Mouse (Mus musculus): ENCODE results near the gene Trim6.
"Not testable (repeated sequence)": the region's sequence is repeated elsewhere in the genome, so short reads cannot be mapped to it uniquely, and the experiment has no call there.

The Trim6 gene

DNA sequence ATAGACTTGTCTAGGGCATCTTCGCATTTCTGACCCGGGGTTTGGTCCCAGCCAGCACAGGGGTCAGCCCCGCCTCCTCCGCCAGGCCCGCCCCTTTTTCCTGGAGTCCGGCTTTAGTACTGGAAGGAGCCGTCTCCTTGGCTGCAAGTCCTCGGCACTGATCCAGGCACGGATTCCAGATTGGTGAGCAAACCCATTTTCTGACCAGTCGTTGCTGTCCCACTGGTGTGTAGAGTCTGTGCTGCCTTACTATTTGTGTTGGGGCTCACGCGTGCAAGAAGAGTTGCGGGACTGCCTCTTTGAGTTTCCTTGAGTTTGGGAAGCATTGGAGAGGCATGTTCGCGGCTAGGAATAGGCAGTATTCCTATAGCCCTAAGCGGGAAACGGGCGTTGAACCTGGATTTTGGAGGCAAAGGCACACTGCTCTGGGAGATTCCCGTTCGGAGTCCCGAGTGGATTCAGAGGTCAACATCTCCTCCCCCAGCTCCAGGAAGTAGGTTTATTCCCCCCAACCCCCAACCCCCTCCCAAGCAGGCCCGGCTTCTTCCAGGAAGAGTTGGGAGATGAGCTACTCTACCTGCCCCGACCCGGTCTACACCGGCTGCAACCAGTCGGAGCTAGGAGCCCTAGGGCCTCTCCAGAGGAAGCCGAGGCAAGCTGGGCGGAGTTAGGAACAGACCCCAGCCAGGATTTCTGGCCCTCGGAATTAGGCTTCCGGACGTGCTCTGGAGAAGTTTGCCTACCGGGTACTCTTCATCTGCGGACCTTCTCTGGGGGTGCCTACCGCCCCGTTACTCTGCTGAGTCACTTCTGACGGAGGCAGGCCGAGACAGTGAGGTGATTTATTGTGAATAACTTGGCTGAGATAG, at the start of gene Trim6:
Gene Trim6 (plus strand): TSS at position 93 of the 869 bp plus-strand sequence.
- DNase-seq (ENCODE audit: low read depth): peak; percentile 26

DNA sequence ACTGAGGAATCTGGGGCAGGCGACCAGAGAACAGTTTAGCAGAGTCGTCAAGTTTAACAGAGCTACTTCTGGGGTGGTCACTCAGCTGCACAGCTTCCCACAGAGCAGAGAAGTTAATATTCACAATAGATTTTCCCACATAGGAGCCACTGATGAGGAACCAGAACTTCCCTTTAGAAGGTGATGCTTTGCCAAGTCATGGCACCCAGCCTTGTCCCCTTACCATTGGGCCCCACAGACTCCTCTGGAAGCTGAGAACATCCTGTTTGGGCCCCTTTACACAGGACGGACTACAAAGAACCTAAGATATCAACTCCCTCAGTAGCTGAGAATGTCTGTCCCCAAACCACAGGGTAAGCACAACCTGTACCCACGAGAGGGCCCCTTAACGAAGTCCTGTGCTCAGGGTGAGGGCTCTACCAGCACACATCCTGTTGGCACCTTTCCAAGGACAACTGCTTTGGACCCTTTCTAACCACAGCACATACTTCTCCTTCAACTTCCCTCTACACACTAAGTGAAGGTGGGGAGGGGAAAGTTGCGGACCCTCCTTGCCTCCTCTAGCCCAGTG, 48.9 kb upstream of the Trim6 start:
- DNase-seq (ENCODE audit: low read depth): peak; percentile 68

- no peak for DNase-seq (ENCODE audit: low read depth)
These were observed 43.5 kb upstream of the Trim6 start for GRCm38 (mm10) chr7:104175085-104175484.

DNA sequence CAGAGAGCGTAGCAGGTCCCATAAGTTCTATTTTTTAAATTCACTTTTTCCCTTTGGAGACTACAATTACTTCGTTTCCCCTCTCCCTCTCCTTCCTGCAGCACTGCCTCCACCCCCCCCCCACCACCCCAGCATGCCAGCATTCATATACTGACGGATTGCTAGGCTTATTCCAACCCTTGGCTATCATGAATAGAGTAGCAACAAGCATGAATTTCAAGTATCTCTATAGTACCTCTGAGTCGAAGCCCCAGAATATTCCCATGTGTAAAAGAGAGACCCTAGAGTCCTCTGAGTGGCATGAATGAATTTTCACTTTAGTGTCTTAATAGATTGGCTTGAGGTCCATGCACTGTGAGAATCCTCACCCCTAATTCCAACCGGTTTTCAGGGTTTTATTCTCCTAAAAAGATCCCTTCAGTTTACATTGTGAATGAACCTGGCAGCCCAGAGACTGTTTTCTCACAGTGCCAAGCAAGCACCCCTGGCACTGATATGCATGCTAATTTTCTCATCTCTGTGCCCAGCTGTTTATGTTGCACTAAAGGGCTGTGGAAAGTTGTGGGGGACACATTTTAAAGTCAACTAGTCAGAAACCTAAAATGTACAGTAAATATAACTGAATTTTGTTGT, 40.1 kb upstream of the Trim6 start:
- no peak for DNase-seq (ENCODE audit: low read depth)

DNA sequence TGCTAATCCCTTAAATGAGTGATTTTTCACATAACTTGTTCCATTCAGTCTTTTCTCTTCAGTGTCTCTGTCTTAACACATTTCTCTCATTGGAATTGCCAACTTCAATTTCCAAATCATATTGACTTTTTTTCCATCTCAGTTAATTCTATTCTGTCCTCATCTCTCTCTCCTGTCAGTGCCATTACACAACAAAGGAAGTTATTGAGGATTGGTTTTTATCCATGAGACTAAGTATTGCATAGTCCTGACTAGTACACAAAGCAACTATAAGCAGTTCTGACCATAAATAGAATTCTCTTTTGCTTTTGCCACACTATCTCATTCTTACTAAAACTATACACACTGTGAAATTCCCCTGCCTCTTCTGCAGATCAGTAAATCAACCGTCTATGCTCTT, 39.5 kb upstream of the Trim6 start:
- DNase-seq (ENCODE audit: low read depth): no peak

GRCm38 (mm10) chr7:104183292-104183691, 35.3 kb upstream of the Trim6 start, which contains the start of gene Olfr648:
Olfr648 (minus strand) TSS chr7:104183392.
- DNase-seq (ENCODE audit: low read depth): no peak

- DNase-seq (ENCODE audit: low read depth): peak; percentile 34
These were observed 27.3 kb upstream of the Trim6 start for GRCm38 (mm10) chr7:104191275-104191674.

DNA sequence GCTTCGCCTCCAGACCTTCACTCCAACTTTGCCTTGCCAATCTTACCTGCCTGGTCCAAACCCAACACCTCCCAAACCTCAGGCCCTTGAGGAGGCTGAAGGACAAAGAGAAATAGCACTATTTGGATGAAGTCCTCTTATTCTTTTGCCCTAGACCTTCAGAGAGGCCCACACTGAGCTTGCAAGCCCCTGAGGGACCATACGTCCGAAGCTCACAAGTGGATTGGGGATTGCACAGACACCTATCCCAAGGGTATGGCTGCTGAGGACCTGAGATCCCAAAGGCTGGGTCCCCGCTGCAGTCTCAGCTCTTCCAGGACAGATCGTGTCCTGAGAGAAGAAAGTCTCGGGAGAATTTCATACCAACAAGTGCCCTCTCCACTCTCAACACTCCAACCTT, 22.7 kb upstream of the Trim6 start, which contains the start of gene Olfr649:
Gene Olfr649 (minus strand): TSS at position 101 of the 400 bp plus-strand sequence.
- no peak for DNase-seq (ENCODE audit: low read depth)

DNA sequence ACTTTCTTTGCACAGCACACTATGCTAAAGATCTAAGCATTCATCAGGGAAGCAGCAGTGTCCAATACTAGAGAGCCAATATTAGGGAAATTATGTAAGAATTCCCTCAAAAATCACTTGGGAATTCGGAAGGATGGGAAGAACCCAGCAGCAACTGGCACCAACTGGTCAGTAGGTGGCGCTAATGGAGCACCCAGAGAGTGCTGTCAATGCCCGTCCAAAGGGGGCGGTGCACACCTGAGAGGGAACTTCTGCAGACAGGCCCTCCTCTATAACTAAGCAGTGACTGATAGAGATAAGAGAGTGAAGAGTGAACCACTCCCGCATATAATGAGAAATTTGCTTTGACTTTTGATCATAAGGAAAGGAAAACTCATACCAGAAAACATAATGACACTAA, 18.8 kb upstream of the Trim6 start:
- peak; percentile 84 for DNase-seq (ENCODE audit: low read depth)

DNA sequence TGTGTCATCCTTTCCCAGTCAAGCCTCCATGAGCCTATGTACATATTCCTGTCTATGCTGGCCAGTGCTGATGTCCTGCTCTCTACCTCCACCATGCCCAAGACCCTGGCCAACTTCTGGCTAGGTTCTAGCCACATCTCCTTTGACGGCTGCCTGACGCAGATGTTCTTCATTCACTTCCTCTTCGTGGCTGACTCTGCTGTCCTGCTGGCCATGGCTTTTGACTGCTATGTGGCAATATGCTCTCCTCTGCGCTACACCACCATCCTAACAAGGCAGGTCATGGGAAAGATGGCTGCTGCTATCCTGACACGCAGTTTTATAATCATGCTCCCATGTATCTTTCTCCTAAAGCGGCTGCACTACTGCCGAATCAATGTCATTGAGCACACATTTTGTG, 12.4 kb upstream of the Trim6 start:
- DNase-seq (ENCODE audit: low read depth): no peak

- no peak for DNase-seq (ENCODE audit: low read depth)
These were observed 2.5 kb upstream of the Trim6 start for GRCm38 (mm10) chr7:104216011-104216535.

- DNase-seq (ENCODE audit: low read depth): peak; percentile 42
These were observed 712 bp upstream of the Trim6 start for GRCm38 (mm10) chr7:104217881-104218280.

- peak; percentile 81 for DNase-seq (ENCODE audit: low read depth)
These were observed 12.6 kb downstream of the Trim6 start for GRCm38 (mm10) chr7:104231203-104231602.

DNA sequence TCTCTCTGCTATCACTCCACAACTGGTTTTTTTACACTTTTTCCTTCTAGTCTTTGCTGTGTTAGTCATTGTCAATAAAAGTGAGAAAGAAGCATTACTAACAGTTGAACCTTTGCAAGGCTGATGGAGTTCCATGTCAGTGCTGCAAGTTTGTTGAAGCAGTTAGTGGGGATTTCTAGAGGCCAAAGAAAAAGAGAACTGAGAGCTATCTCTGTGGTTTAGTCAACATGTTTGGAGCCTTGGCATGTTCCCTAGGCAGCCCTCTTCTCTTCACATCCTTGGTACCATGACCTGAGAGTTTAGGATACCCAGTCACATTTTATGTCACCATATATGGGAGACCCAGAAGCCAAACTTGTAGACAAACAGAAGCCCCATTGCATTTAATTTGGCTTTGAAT, 22.3 kb downstream of the Trim6 start:
- no peak for DNase-seq (ENCODE audit: low read depth)

DNA sequence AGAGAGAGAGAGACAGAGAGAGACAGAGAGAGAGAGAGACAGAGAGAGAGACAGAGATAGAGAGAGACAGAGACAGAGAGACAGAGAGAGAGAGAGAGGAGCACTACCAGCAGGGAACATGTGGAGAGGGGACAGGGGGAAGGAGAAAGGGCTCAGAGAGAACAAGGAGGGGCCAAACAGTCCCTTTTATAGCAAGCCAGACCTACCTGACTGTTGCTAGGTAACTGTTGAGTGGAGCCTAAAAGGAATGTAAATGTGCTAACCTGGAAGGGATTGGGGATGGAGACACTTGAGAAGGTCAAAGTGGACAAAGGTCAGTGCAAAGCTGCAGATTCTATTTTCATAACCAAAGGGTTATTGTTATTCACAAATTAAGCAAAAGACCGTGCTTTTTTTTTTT, 25.0 kb downstream of the Trim6 start:
- DNase-seq (ENCODE audit: low read depth): no peak

- peak; percentile 91 for DNase-seq (ENCODE audit: low read depth)
These were observed 25.9 kb downstream of the Trim6 start, which contains the start of gene Trim34a for GRCm38 (mm10) chr7:104244287-104245181. Trim34a (plus strand) TSS chr7:104244457.

GRCm38 (mm10) chr7:104260380-104260779, 41.8 kb downstream of the Trim6 start:
- not testable (repeated sequence) for DNase-seq (ENCODE audit: low read depth)

DNA sequence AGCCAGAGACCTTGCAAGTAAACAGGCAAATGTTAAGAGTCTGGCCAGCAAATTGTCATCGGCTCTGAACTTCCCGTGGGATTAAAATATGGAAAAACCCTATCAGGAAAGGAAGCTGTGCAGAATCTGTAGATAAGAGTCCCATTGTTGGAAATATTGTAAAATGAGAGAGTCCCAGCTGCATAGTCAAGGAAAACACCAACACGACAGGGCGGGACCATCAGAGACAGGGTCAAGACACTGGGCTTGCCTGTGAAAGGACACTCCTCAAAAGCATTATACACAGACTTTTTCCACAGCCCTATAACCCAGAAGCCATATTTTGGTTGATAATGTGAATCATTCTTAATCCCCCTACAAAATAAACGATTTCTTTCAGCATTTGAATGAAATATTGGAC, 46.7 kb downstream of the Trim6 start:
- DNase-seq (ENCODE audit: low read depth): not testable (repeated sequence)

- DNase-seq (ENCODE audit: low read depth): not testable (repeated sequence)
These were observed 60.8 kb downstream of the Trim6 start for GRCm38 (mm10) chr7:104279361-104279760.

Measured in naive thymus-derived CD4-positive, alpha-beta T cell, adult 2 months (primary cell).